Mouse (Mus musculus): ENCODE results near the gene Ccdc30.

DNA sequence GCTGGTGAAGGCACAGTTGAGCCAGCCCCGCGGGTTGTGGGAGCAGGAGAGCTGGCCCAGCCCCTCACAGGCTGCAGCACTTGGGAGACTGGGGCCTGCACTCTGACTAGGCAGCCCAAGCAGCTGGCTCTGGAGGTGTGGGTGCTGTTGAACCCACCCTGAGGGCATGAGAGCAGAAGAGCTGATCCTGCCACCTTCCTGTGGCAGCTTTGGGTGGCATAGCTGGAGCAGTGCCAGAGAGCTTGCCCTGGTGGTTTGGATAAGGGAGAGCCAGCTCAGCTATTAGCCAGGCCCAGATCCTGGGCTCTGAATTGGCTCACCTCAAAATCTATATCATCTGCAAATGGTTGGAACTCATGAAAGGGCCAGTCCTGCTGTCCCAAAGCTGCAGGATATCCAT is 12.4 kb upstream of the Ccdc30 start:
- TF ChIP-seq POLR2A (IDR thresholded peaks at IDR 0.05; ENCODE audit: control insufficient read depth in 1 of 2, insufficient read depth in 1 of 2, low read depth in 1 of 2, low read length in 2 of 2, poor library complexity in 1 of 2): no peak
- TF ChIP-seq EP300 (IDR thresholded peaks at IDR 0.05; ENCODE audit: low read depth in 1 of 2, low read length in 2 of 2): no peak
- TF ChIP-seq RAD21 (IDR thresholded peaks at IDR 0.05; ENCODE audit: low read depth, low read length): no peak
- TF ChIP-seq ZKSCAN1 (IDR thresholded peaks at IDR 0.05; ENCODE audit: low read depth, low read length): no peak
- TF ChIP-seq CHD1 (IDR thresholded peaks at IDR 0.05; ENCODE audit: low read depth, low read length): no peak
- TF ChIP-seq CTCF (IDR thresholded peaks at IDR 0.05 in 2 of 3, conservative IDR thresholded peaks at IDR 0.05 in 1 of 3; ENCODE audit: control insufficient read depth in 1 of 3, insufficient read depth in 1 of 3, low read depth in 2 of 3, low read length in 3 of 3, poor library complexity in 1 of 3, severe bottlenecking in 1 of 3): no peak
- TF ChIP-seq MYC (IDR thresholded peaks at IDR 0.05; ENCODE audit: low read depth, low read length): no peak
- TF ChIP-seq ZC3H11A (IDR thresholded peaks at IDR 0.05; ENCODE audit: low read depth, low read length): no peak
- no peak for TF ChIP-seq TBP (IDR thresholded peaks at IDR 0.05; ENCODE audit: low read depth, low read length)
- no peak for TF ChIP-seq USF2 (IDR thresholded peaks at IDR 0.05; ENCODE audit: borderline replicate concordance in 1 of 2, insufficient read depth in 1 of 2, low read depth in 1 of 2, low read length in 2 of 2)
- no peak for TF ChIP-seq GATA1 (IDR thresholded peaks at IDR 0.05; ENCODE audit: low read depth, low read length)
- no peak for TF ChIP-seq POLR2AphosphoS5 (IDR thresholded peaks at IDR 0.05; ENCODE audit: borderline replicate concordance, low read depth, low read length)
